Mouse (Mus musculus): Measurements from ENCODE around the gene Il24. TPM values are rescaled to one million over a fixed set of nuclear protein-coding genes. Genes with fewer than 3 reads are reported as not detected.

Gene Il24
- total RNA-seq, 2 experiments from 2014 or later = not detected

DNA sequence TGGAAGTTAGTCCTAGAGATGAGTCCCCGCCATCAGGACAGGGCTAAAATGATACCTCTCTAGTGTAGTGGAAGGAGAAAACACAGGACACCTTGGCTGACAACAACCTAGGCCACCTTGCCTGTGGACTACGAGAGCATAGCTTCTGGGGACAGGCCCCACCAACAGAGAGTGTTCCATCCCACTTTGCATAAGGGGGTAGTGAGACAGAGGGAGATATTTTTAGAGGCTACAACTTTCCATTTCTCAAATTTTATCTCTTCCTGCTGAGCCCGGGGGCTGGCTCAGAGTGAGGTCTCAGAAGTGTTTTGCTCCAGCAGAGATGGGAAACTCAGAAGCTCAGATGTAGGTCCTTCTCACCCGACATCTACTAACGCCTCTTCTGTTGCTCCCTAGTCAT lies 36.8 kb downstream of the Il24 start:
- DNase-seq = no peak

DNA sequence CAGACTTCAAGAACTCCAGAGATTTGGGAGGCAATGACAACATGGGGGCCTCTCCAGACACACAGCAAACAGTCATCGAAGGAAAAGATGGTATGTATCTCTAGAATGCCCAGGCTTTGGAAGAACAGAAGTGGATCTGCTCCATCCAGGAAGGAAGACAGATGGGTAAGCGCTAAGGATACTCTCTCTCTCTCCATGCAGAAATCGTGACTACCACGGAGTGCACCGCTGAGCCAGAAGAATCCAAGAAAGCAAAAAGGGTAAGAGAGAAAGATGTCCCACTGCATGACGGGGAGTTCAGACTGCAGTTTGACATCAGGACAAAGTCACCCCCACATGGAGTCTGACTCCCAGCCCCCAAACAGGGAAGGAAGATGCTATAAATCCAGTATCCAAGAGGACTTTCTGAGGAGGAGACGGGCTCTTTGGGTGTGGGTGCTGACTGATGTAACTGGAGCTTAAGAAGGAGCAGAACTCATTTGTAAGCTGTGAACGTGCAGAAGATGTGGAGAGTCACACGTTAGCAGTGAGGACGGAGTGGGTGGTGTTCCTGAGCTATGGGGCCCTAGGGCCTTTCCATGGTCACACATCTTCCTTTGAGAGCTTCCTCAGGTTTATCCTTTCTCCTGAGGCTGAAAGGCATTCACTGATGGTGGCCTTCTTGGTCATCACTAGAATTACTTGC lies 37.6 kb downstream of the Il24 start:
- no peak for DNase-seq

GRCm38 (mm10) chr1:130844516-130844915 lies 42.7 kb downstream of the Il24 start:
- no peak for DNase-seq

- DNase-seq = no peak
Measured at GRCm38 (mm10) chr1:130841621-130842020, 45.6 kb downstream of the Il24 start.

DNA sequence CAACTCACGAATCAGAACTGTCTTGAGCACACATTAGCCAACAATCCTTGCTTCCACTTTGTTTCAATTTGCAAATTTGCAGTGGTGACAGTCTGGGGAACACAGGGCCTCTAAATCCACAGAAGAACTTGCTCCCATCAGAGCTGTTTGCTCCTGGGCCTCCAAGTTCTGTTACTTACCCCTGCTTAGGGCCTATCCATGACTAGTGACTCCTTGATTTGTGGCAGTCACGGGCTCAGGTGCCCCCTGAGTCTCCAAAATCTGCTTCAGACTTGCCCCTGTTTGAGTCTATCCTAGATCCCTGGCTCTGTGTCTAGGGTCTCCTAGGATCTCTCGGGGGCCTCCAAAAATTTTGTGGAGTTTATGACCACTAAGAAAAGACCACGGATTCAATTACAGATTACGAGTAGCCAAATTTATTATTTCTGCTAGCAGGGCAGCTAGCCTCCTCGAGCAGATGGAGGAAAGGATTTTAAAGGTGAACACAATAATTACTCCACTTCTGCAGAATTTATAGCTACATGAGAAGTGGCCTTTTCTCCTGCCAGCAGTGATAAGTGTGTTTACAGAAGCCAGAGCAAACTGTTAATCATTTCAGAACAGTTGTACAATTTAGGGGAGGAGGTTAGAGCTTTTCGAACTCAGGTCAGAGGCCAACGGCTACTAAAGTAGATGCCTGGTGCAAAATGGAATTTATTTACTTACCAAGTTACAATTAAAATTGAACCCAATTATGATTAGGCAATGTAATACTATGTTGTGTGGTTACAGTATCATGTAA lies 46.5 kb downstream of the Il24 start:
- DNase-seq = no peak

- DNase-seq = no peak
Measured at GRCm38 (mm10) chr1:130838288-130838687, 49.0 kb downstream of the Il24 start.

- DNase-seq = peak in 1 of 2 experiments; percentile 35
Measured at GRCm38 (mm10) chr1:130835161-130835936, 51.9 kb downstream of the Il24 start.

GRCm38 (mm10) chr1:130832230-130833149 lies 54.8 kb downstream of the Il24 start:
- no peak for DNase-seq

Other genes starting within 250 kb of the Il24 start
- gene C4bp, start 225.8 kb downstream of the Il24 start, total RNA-seq (2021) = 1 to 10 TPM in 1 of 2 experiments, under 1 TPM in 1; 0.63 to 1.4 TPM
- gene Gm29427, start 171.7 kb downstream of the Il24 start, total RNA-seq (2021) = not detected
- 10 to 100 TPM; 18.0 to 18.1 TPM for gene Yod1, start 170.1 kb downstream of the Il24 start, total RNA-seq (2021)
- gene Pfkfb2, start 158.2 kb downstream of the Il24 start, total RNA-seq (2021) = 10 to 100 TPM; 46.2 to 46.7 TPM
- gene AA986860, start 155.5 kb downstream of the Il24 start, total RNA-seq (2021) = 1 to 10 TPM; 1.3 TPM
- not detected for gene Fcamr, start 86.6 kb downstream of the Il24 start, total RNA-seq (2021)
- gene Pigr, start 60.8 kb downstream of the Il24 start, total RNA-seq (2021) = not detected
- gene Fcmr, start 21.8 kb downstream of the Il24 start, total RNA-seq (2021) = not detected
- not detected for gene Il20, start 24.0 kb upstream of the Il24 start, total RNA-seq (2021)
- not detected for gene Il19, start 52.7 kb upstream of the Il24 start, total RNA-seq (2021)
- not detected for gene Il10, start 132.4 kb upstream of the Il24 start, total RNA-seq (2021)
- gene Mapkapk2, start 210.4 kb upstream of the Il24 start, total RNA-seq (2021) = 10 to 100 TPM; 26.6 to 32.4 TPM